Mouse (Mus musculus) left cerebral cortex, postnatal 36 days (tissue): Measurements from ENCODE around the gene Actb. TPM values are rescaled to one million over a fixed set of nuclear protein-coding genes. Genes with fewer than 3 reads are reported as not detected.

Experiments used
- total RNA-seq, 2 experiments: library from RNA; stranded (reverse); gene quantifications; 2 replicates each; pipeline ENCODE4 v1.2.3; 2021

Gene Actb
- total RNA-seq, 2 experiments from 2014 or later, result 2,229 to 2,541 TPM

Other genes starting within 250 kb of the Actb start
- 10 to 100 TPM in 1 of 2 experiments, 1 to 10 TPM in 1; 8.9 to 17.0 TPM for gene Slc29a4, start 214.2 kb downstream of the Actb start, total RNA-seq
- 100 to 1,000 TPM; 117 to 147 TPM for gene Tnrc18, start 89.1 kb downstream of the Actb start, total RNA-seq
- 10 to 100 TPM; 30.4 to 34.1 TPM for gene Fbxl18, start 11.3 kb downstream of the Actb start, total RNA-seq
- 100 to 1,000 TPM; 310 to 396 TPM for gene Fscn1, start 53.6 kb upstream of the Actb start, total RNA-seq
- 10 to 100 TPM; 37.4 to 45.4 TPM for gene Rnf216, start 206.2 kb upstream of the Actb start, total RNA-seq
- under 1 TPM in 1 of 2 experiments, not detected in 1; 0.18 TPM for gene Olfr718-ps1, start 240.8 kb upstream of the Actb start, total RNA-seq